Comparison of ENCODE assay signal across 8 mouse cellular contexts in genomic region chr2:151535961-151536617, GRCm38 (mm10). TPM values are rescaled to one million over a fixed set of nuclear protein-coding genes. Genes with fewer than 3 reads are reported as not detected.
DNase-seq lines count a peak whose midpoint lies in the region; ATAC-seq and TF ChIP-seq lines count a peak whose summit lies in the region.

No protein-coding gene starts in this region.

- TF ChIP-seq POLR2A in brain, embryonic 14.5 days (IDR thresholded peaks at IDR 0.05; ENCODE audit: borderline replicate concordance, extremely low read depth, insufficient read depth, insufficient read length, poor library complexity, severe bottlenecking): no peak

- DNase-seq in kidney, adult 11 months: no peak
- peak; percentile 60 for DNase-seq in brain, embryonic 14.5 days (ENCODE audit: low read depth)
- no peak for DNase-seq in hindbrain, postnatal 0 days (ENCODE audit: low spot score)
- DNase-seq in gastrocnemius, postnatal 36 days: no peak

- H3K9ac ChIP-seq in kidney, embryonic 16.5 days (replicated peaks; ENCODE audit: low read length): no peak overlapping the region; the same call in 1 of the 2 replicates
- H3K9ac ChIP-seq in hindbrain, postnatal 0 days (replicated peaks; ENCODE audit: low read length): no peak overlapping the region
- no peak overlapping the region for H3K9ac ChIP-seq in midbrain, embryonic 16.5 days (ENCODE audit: low read depth, low read length)

- WGBS in kidney, embryonic 16.5 days: 65% methylated on average over 1 of the region's 1 CpGs
- 25% methylated on average over 1 of the region's 1 CpGs for WGBS in hindbrain, postnatal 0 days
- WGBS in midbrain, embryonic 16.5 days: 8% methylated on average over 1 of the region's 1 CpGs

- peaks cover 7% of the 10 kb centered on the region for H3K4me1 ChIP-seq in kidney, embryonic 16.5 days (ENCODE audit: insufficient read depth, low read length)
- H3K4me1 ChIP-seq in hindbrain, postnatal 0 days (ENCODE audit: insufficient read depth, low read length): no peaks in the 10 kb centered on the region
- no peaks in the 10 kb centered on the region for H3K4me1 ChIP-seq in midbrain, embryonic 16.5 days (ENCODE audit: control insufficient read depth, insufficient read depth, low read length)

- TF ChIP-seq CTCF in brain, embryonic 14.5 days (IDR thresholded peaks at IDR 0.05; ENCODE audit: borderline replicate concordance, extremely low read depth, insufficient read depth, insufficient read length): no peak
- TF ChIP-seq CTCF in hindbrain, postnatal 0 days (IDR thresholded peaks at IDR 0.05; ENCODE audit: low read depth): no peak

- peak overlapping the region; percentile 88 for H3K27ac ChIP-seq in kidney, embryonic 16.5 days (ENCODE audit: low read length)
- H3K27ac ChIP-seq in hindbrain, postnatal 0 days: 0 out of 2 replicates have a peak overlapping the region, but pooled peaks have one; percentile 45
- no peak overlapping the region for H3K27ac ChIP-seq in midbrain, embryonic 16.5 days (ENCODE audit: low read length)

- intact Hi-C loops in gastrocnemius, postnatal 36 days (cut with DNase I): no loop called here

- no peaks in the 10 kb centered on the region for H3K36me3 ChIP-seq in kidney, embryonic 16.5 days (ENCODE audit: insufficient read depth, low read length)
- no peaks in the 10 kb centered on the region for H3K36me3 ChIP-seq in hindbrain, postnatal 0 days (ENCODE audit: insufficient read depth, low read length)
- H3K36me3 ChIP-seq in midbrain, embryonic 16.5 days (ENCODE audit: control insufficient read depth, insufficient read depth, low read length): no peaks in the 10 kb centered on the region

- peak; percentile 86 for ATAC-seq in kidney, embryonic 16.5 days (ENCODE audit: low FRiP score, low TSS enrichment)
- ATAC-seq in hindbrain, postnatal 0 days: peak; percentile 31; the same call in 1 of the 2 replicates
- 0 out of 2 replicates have a peak, but pooled peaks have one; percentile 36 for ATAC-seq in midbrain, embryonic 16.5 days
- ATAC-seq in erythroblast, adult 5-6 weeks (replicated peaks; ENCODE audit: low FRiP score, poor library complexity, severe bottlenecking): no peak
- ATAC-seq in cerebellum, adult (ENCODE audit: insufficient number of reproducible peaks, low FRiP score, low TSS enrichment): no peak

- no peak overlapping the region for H3K4me3 ChIP-seq in kidney, embryonic 16.5 days (ENCODE audit: low read length)
- H3K4me3 ChIP-seq in hindbrain, postnatal 0 days (ENCODE audit: low read length): no peak overlapping the region
- no peak overlapping the region for H3K4me3 ChIP-seq in midbrain, embryonic 16.5 days (ENCODE audit: low read depth, low read length)

- peak overlapping the region; percentile 29; the same call in 1 of the 2 replicates for H3K4me2 ChIP-seq in kidney, embryonic 16.5 days (replicated peaks; ENCODE audit: low read depth, low read length)
- no peak overlapping the region for H3K4me2 ChIP-seq in hindbrain, postnatal 0 days (ENCODE audit: low read depth, low read length)
- H3K4me2 ChIP-seq in midbrain, embryonic 16.5 days (ENCODE audit: low read length): no peak overlapping the region

- no peaks in the 10 kb centered on the region for H3K9me3 ChIP-seq in kidney, embryonic 16.5 days (ENCODE audit: low read length)
- no peaks in the 10 kb centered on the region for H3K9me3 ChIP-seq in hindbrain, postnatal 0 days (ENCODE audit: low read length)
- no peaks in the 10 kb centered on the region for H3K9me3 ChIP-seq in midbrain, embryonic 16.5 days (replicated peaks; ENCODE audit: control insufficient read depth, low read length, poor library complexity, severe bottlenecking)

- H3K27me3 ChIP-seq in kidney, embryonic 16.5 days (ENCODE audit: insufficient read depth, low read length): no peaks in the 10 kb centered on the region
- H3K27me3 ChIP-seq in hindbrain, postnatal 0 days (ENCODE audit: insufficient read depth, low read length): no peaks in the 10 kb centered on the region
- no peaks in the 10 kb centered on the region for H3K27me3 ChIP-seq in midbrain, embryonic 16.5 days (ENCODE audit: control insufficient read depth, insufficient read depth, low read depth, low read length)

RNA-seq across cellular contexts. Expression of gene Fkbp1a, which starts 6.2 kb away (rescaled TPM):
- polyA plus RNA-seq in kidney, embryonic 16.5 days (2015; fragmentation: Nextera tagmentation; extraction: Ambion mirVana): 723 and 752 TPM in 2 replicates
- 174 and 216 TPM in 2 replicates for polyA plus RNA-seq in brain, embryonic 14.5 days (2012; rRNA removed)
- total RNA-seq in hindbrain, postnatal 0 days (2014; rRNA removed): 64.5 and 72.1 TPM in 2 replicates
- polyA plus RNA-seq in hindbrain, postnatal 0 days (2015; fragmentation: Nextera tagmentation; extraction: Ambion mirVana): 624 and 631 TPM in 2 replicates
- 568 and 608 TPM in 2 replicates for polyA plus RNA-seq in midbrain, embryonic 16.5 days (2015; fragmentation: Nextera tagmentation; extraction: Ambion mirVana)
- 11.3 and 18.0 TPM in 2 replicates for total RNA-seq in erythroblast, adult 5-6 weeks (2015; ENCODE audit: low replicate concordance)
- total RNA-seq in erythroblast, adult 5-6 weeks (2017; ENCODE audit: low replicate concordance): 1.3 and 2.8 TPM in 2 replicates
- total RNA-seq in gastrocnemius, postnatal 36 days (2021): 100 to 1,000 TPM; 150 to 166 TPM

RNA-seq across cellular contexts. Expression of gene Sdcbp2, which starts 36.3 kb away (rescaled TPM):
- polyA plus RNA-seq in kidney, embryonic 16.5 days (2015; fragmentation: Nextera tagmentation; extraction: Ambion mirVana): 1.7 and 2.4 TPM in 2 replicates
- 1.1 TPM in 2 replicates for polyA plus RNA-seq in brain, embryonic 14.5 days (2012; rRNA removed)
- 0.42 and 0.72 TPM in 2 replicates for total RNA-seq in hindbrain, postnatal 0 days (2014; rRNA removed)
- polyA plus RNA-seq in hindbrain, postnatal 0 days (2015; fragmentation: Nextera tagmentation; extraction: Ambion mirVana): 1.3 and 1.4 TPM in 2 replicates
- polyA plus RNA-seq in midbrain, embryonic 16.5 days (2015; fragmentation: Nextera tagmentation; extraction: Ambion mirVana): 0.98 and 1.1 TPM in 2 replicates
- total RNA-seq in erythroblast, adult 5-6 weeks (2015; ENCODE audit: low replicate concordance): not detected in 2 replicates
- not detected in 2 replicates for total RNA-seq in erythroblast, adult 5-6 weeks (2017; ENCODE audit: low replicate concordance)
- total RNA-seq in gastrocnemius, postnatal 36 days (2021): under 1 TPM; 0.48 to 0.54 TPM

RNA-seq across cellular contexts. Expression of gene Nsfl1c, which starts 42.1 kb away (rescaled TPM):
- polyA plus RNA-seq in kidney, embryonic 16.5 days (2015; fragmentation: Nextera tagmentation; extraction: Ambion mirVana): 250 and 255 TPM in 2 replicates
- 171 and 189 TPM in 2 replicates for polyA plus RNA-seq in brain, embryonic 14.5 days (2012; rRNA removed)
- 87.3 and 115 TPM in 2 replicates for total RNA-seq in hindbrain, postnatal 0 days (2014; rRNA removed)
- polyA plus RNA-seq in hindbrain, postnatal 0 days (2015; fragmentation: Nextera tagmentation; extraction: Ambion mirVana): 233 and 237 TPM in 2 replicates
- polyA plus RNA-seq in midbrain, embryonic 16.5 days (2015; fragmentation: Nextera tagmentation; extraction: Ambion mirVana): 291 and 304 TPM in 2 replicates
- 4.8 and 16.1 TPM in 2 replicates for total RNA-seq in erythroblast, adult 5-6 weeks (2015; ENCODE audit: low replicate concordance)
- 14.5 and 15.8 TPM in 2 replicates for total RNA-seq in erythroblast, adult 5-6 weeks (2017; ENCODE audit: low replicate concordance)
- total RNA-seq in gastrocnemius, postnatal 36 days (2021): 10 to 100 TPM; 76.2 to 77.8 TPM

Comparison
In these comparisons a context has a peak if more than half of its experiments do, and no peak if none do; other contexts are left out.
1. ATAC-seq: peak in kidney, embryonic 16.5 days (single experiment), hindbrain, postnatal 0 days (single experiment) and midbrain, embryonic 16.5 days (single experiment); none in erythroblast, adult 5-6 weeks (single experiment) and cerebellum, adult (single experiment).